Mouse (Mus musculus) CH12.LX (cell line): ENCODE results near the gene Cybrd1.

Experiments
- CHD2 ChIP-seq: IDR thresholded peaks from 2 replicates; pipeline ENCODE4 v1.6.1; 2011; ENCODE audit warnings: low read length, improper control_type of control experiment
- CTCF ChIP-seq, 2 experiments: IDR thresholded peaks in 1 of 2; conservative IDR thresholded peaks in 1 of 2; 2 replicates each; pipeline ENCODE4 v1.5.1; 2011 to 2012; ENCODE audit warnings: low read depth in 2 of 2, low read length in 2 of 2, improper control_type of control experiment in 1 of 2, inconsistent platforms in 1 of 2, mild to moderate bottlenecking in 1 of 2, moderate library complexity in 1 of 2
- E2F4 ChIP-seq: IDR thresholded peaks from 2 replicates; pipeline ENCODE4 v1.6.1; 2011; ENCODE audit warnings: low read depth, low read length, improper control_type of control experiment; ENCODE audit not compliant: insufficient replicate concordance
- ELF1 ChIP-seq: IDR thresholded peaks from 2 replicates; pipeline ENCODE4 v1.6.1; 2014; ENCODE audit warnings: low read depth, mild to moderate bottlenecking, inconsistent platforms, low read length, improper control_type of control experiment
- EP300 ChIP-seq: IDR thresholded peaks from 2 replicates; pipeline ENCODE4 v1.6.1; 2011; ENCODE audit warnings: low read length, improper control_type of control experiment
- HCFC1 ChIP-seq: IDR thresholded peaks from 2 replicates; pipeline ENCODE4 v1.6.1; 2012; ENCODE audit warnings: low read depth, mild to moderate bottlenecking, inconsistent platforms, low read length, improper control_type of control experiment
- IRF4 ChIP-seq: IDR thresholded peaks from 2 replicates; pipeline ENCODE4 v1.6.1; 2014; ENCODE audit warnings: low read depth, mild to moderate bottlenecking, inconsistent platforms, low read length, improper control_type of control experiment
- JUND ChIP-seq: conservative IDR thresholded peaks from 2 replicates; pipeline ENCODE4 v1.6.1; 2011; ENCODE audit warnings: low read depth, low read length, improper control_type of control experiment
- MAX ChIP-seq: IDR thresholded peaks from 2 replicates; pipeline ENCODE4 v1.6.1; 2011; ENCODE audit warnings: low read length, improper control_type of control experiment
- MXI1 ChIP-seq: IDR thresholded peaks from 2 replicates; pipeline ENCODE4 v1.6.1; 2011; ENCODE audit warnings: mild to moderate bottlenecking, low read depth, low read length, improper control_type of control experiment
- POLR2A ChIP-seq: IDR thresholded peaks from 2 replicates; pipeline ENCODE4 v1.6.1; 2011; ENCODE audit warnings: low read depth, mild to moderate bottlenecking, improper control_type of control experiment, low read length
- TCF12 ChIP-seq: IDR thresholded peaks from 2 replicates; pipeline ENCODE4 v1.6.1; 2014; ENCODE audit warnings: low read depth, mild to moderate bottlenecking, inconsistent platforms, low read length, improper control_type of control experiment
- ZNF384 ChIP-seq: IDR thresholded peaks from 2 replicates; pipeline ENCODE4 v1.6.1; 2012; ENCODE audit warnings: low read depth, low read length, improper control_type of control experiment, inconsistent platforms

- TF ChIP-seq CTCF (conservative IDR thresholded peaks at IDR 0.05 in 1 of 2, IDR thresholded peaks at IDR 0.05 in 1 of 2; ENCODE audit: low read depth in 2 of 2, low read length in 2 of 2) = no peak
- no peak for TF ChIP-seq POLR2A
- TF ChIP-seq E2F4 = no peak
- TF ChIP-seq ZNF384 = no peak
- TF ChIP-seq MAX = no peak
- no peak for TF ChIP-seq ELF1
- TF ChIP-seq MXI1 = no peak
- no peak for TF ChIP-seq JUND
- no peak for TF ChIP-seq EP300
- TF ChIP-seq TCF12 = no peak
- TF ChIP-seq CHD2 = no peak
- TF ChIP-seq IRF4 = no peak
- no peak for TF ChIP-seq HCFC1
Measured at GRCm38 (mm10) chr2:71180566-71181217, 63.0 kb downstream of the Cybrd1 start.
